Mouse (Mus musculus): ENCODE results near the gene Kcnb1. TPM values are rescaled to one million over a fixed set of nuclear protein-coding genes. Genes with fewer than 3 reads are reported as not detected.

Gene Kcnb1
- polyA plus RNA-seq, 1 experiment: 1.4 TPM

GRCm38 (mm10) chr2:167064601-167065295 is 125.2 kb downstream of the Kcnb1 start:
- Histone ChIP-seq H3K4me3 (ENCODE audit: low read depth, low read length) (peak overlapping the region; percentile 92), H3K36me3 (ENCODE audit: control insufficient read depth, insufficient read depth, low read length, poor library complexity, severe bottlenecking) (peaks cover 31% of the 10 kb centered on the region), H3K9ac (ENCODE audit: low read depth, poor library complexity, severe bottlenecking) (peak overlapping the region; percentile 93), H3K27me3 (ENCODE audit: control insufficient read depth, insufficient read depth, low read length, poor library complexity, severe bottlenecking) (no peaks in the 10 kb centered on the region), H3K9me3 (replicated peaks; ENCODE audit: control insufficient read depth, insufficient read depth, low read length, poor library complexity, severe bottlenecking) (no peaks in the 10 kb centered on the region), H3K4me1 (ENCODE audit: control insufficient read depth, insufficient read depth, low read length) (peaks cover 5% of the 10 kb centered on the region), H3K27ac (ENCODE audit: insufficient read depth, low read length) (peak overlapping the region; percentile 97)
- no peak for TF ChIP-seq POLR2A (IDR thresholded peaks at IDR 0.05; ENCODE audit: insufficient read depth, low read length)
- TF ChIP-seq EP300 (IDR thresholded peaks at IDR 0.05; ENCODE audit: insufficient read depth, low read depth, low read length): no peak
- no peak for TF ChIP-seq CTCF (IDR thresholded peaks at IDR 0.05; ENCODE audit: low read depth, low read length)

DNA sequence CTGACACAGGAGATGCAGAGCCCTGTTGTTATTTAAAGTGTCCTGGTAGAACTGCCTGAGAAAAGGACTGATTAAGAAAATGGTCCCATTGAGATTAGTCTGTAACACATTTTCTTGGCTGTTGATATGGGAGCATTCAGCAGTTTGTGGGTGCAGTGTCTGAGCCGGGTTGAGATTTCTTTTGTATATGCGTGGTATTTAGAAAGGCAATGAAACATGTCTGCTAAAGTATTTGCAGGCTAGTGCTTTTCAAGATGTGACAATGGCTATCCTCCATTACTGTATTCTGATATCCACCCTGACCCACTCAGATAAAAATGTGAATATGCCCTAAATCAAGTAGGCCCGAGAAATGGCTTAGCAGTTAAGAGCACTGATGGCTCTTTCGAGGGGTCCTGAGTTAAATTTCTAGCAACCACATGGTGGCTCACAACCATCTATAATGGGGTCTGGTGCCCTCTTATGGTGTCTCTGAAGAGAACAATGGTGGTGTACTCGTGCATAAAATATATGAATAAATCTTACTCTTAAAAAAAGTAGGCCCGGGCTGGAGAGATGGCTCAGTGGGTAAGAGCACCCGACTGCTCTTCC is 126.0 kb downstream of the Kcnb1 start:
- Histone ChIP-seq H3K4me1 (ENCODE audit: control insufficient read depth, insufficient read depth, low read length) (peaks cover 5% of the 10 kb centered on the region), H3K9me3 (replicated peaks; ENCODE audit: control insufficient read depth, insufficient read depth, low read length, poor library complexity, severe bottlenecking) (no peaks in the 10 kb centered on the region)
- TF ChIP-seq EP300 (IDR thresholded peaks at IDR 0.05; ENCODE audit: insufficient read depth, low read depth, low read length) (no peak), CTCF (IDR thresholded peaks at IDR 0.05; ENCODE audit: low read depth, low read length) (no peak), POLR2A (IDR thresholded peaks at IDR 0.05; ENCODE audit: insufficient read depth, low read length) (no peak)

GRCm38 (mm10) chr2:167062965-167063880 is 126.7 kb downstream of the Kcnb1 start, which contains the start of gene Znfx1:
Gene Znfx1 (minus strand): TSS chr2:167063015.
- H3K9me3 ChIP-seq (replicated peaks; ENCODE audit: control insufficient read depth, insufficient read depth, low read length, poor library complexity, severe bottlenecking): no peaks in the 10 kb centered on the region
- H3K4me3 ChIP-seq (ENCODE audit: low read depth, low read length): peak within 1 kb of the TSS; percentile 98
- peaks cover 31% of the 10 kb centered on the region for H3K36me3 ChIP-seq (ENCODE audit: control insufficient read depth, insufficient read depth, low read length, poor library complexity, severe bottlenecking)
- H3K27ac ChIP-seq (ENCODE audit: insufficient read depth, low read length): peak within 1 kb of the TSS; percentile 94
- H3K9ac ChIP-seq (ENCODE audit: low read depth, poor library complexity, severe bottlenecking): peak within 1 kb of the TSS; percentile 93
- no peaks in the 10 kb centered on the region for H3K27me3 ChIP-seq (ENCODE audit: control insufficient read depth, insufficient read depth, low read length, poor library complexity, severe bottlenecking)
- 0 out of 2 replicates have a peak, but pooled peaks have one; percentile 50 for TF ChIP-seq EP300 (IDR thresholded peaks at IDR 0.05; ENCODE audit: insufficient read depth, low read depth, low read length)
- no peak for TF ChIP-seq CTCF (IDR thresholded peaks at IDR 0.05; ENCODE audit: low read depth, low read length)
- peak; percentile 100 for TF ChIP-seq POLR2A (IDR thresholded peaks at IDR 0.05; ENCODE audit: insufficient read depth, low read length)
- H3K4me1 ChIP-seq (ENCODE audit: control insufficient read depth, insufficient read depth, low read length): peaks cover 5% of the 10 kb centered on the region

More for the DNA sequence above, 126.0 kb downstream of the Kcnb1 start:
- peaks cover 31% of the 10 kb centered on the region for H3K36me3 ChIP-seq (ENCODE audit: control insufficient read depth, insufficient read depth, low read length, poor library complexity, severe bottlenecking)
- no peaks in the 10 kb centered on the region for H3K27me3 ChIP-seq (ENCODE audit: control insufficient read depth, insufficient read depth, low read length, poor library complexity, severe bottlenecking)
- peak overlapping the region; percentile 94 for H3K27ac ChIP-seq (ENCODE audit: insufficient read depth, low read length)
- peak overlapping the region; percentile 93 for H3K9ac ChIP-seq (ENCODE audit: low read depth, poor library complexity, severe bottlenecking)
- peak overlapping the region; percentile 98 for H3K4me3 ChIP-seq (ENCODE audit: low read depth, low read length)

DNA sequence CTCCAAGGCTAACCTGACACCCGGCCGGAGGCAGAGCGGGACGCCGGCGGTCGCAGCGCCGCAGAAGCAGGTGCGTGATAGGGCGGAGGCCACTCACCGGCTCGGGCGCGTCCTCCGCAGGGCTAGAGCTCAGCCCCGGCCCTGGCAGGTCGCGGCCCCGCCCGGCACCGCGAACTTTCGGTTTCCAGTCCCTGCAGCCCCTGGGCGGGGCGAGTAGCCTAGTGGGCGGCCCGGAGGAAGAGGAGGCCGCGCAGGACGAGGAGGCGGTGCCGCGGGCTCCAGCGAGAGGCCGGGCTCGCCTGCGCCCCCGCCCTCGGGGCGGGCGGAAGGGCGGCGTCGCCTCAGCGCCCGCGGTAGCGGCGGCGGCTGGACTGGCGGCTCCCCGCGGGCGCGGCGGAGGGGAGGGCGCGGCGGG is 127.5 kb downstream of the Kcnb1 start:
- Histone ChIP-seq H3K4me3 (ENCODE audit: low read depth, low read length) (peak overlapping the region; percentile 98), H3K36me3 (ENCODE audit: control insufficient read depth, insufficient read depth, low read length, poor library complexity, severe bottlenecking) (peaks cover 34% of the 10 kb centered on the region), H3K4me1 (ENCODE audit: control insufficient read depth, insufficient read depth, low read length) (peaks cover 7% of the 10 kb centered on the region), H3K27me3 (ENCODE audit: control insufficient read depth, insufficient read depth, low read length, poor library complexity, severe bottlenecking) (no peaks in the 10 kb centered on the region), H3K9ac (ENCODE audit: low read depth, poor library complexity, severe bottlenecking) (peak overlapping the region; percentile 93), H3K27ac (ENCODE audit: insufficient read depth, low read length) (no peak overlapping the region), H3K9me3 (replicated peaks; ENCODE audit: control insufficient read depth, insufficient read depth, low read length, poor library complexity, severe bottlenecking) (no peaks in the 10 kb centered on the region)
- TF ChIP-seq EP300 (IDR thresholded peaks at IDR 0.05; ENCODE audit: insufficient read depth, low read depth, low read length): 0 out of 2 replicates have a peak, but pooled peaks have one; percentile 10
- TF ChIP-seq POLR2A (IDR thresholded peaks at IDR 0.05; ENCODE audit: insufficient read depth, low read length): peak; percentile 34
- no peak for TF ChIP-seq CTCF (IDR thresholded peaks at IDR 0.05; ENCODE audit: low read depth, low read length)

GRCm38 (mm10) chr2:167061381-167062034 is 128.4 kb downstream of the Kcnb1 start:
- Histone ChIP-seq H3K4me1 (ENCODE audit: control insufficient read depth, insufficient read depth, low read length) (peaks cover 7% of the 10 kb centered on the region), H3K9ac (ENCODE audit: low read depth, poor library complexity, severe bottlenecking) (peak overlapping the region; percentile 93), H3K4me3 (ENCODE audit: low read depth, low read length) (peak overlapping the region; percentile 92), H3K36me3 (ENCODE audit: control insufficient read depth, insufficient read depth, low read length, poor library complexity, severe bottlenecking) (peaks cover 44% of the 10 kb centered on the region), H3K27me3 (ENCODE audit: control insufficient read depth, insufficient read depth, low read length, poor library complexity, severe bottlenecking) (no peaks in the 10 kb centered on the region), H3K9me3 (replicated peaks; ENCODE audit: control insufficient read depth, insufficient read depth, low read length, poor library complexity, severe bottlenecking) (no peaks in the 10 kb centered on the region), H3K27ac (ENCODE audit: insufficient read depth, low read length) (no peak overlapping the region)
- TF ChIP-seq POLR2A (IDR thresholded peaks at IDR 0.05; ENCODE audit: insufficient read depth, low read length) (no peak), CTCF (IDR thresholded peaks at IDR 0.05; ENCODE audit: low read depth, low read length) (no peak), EP300 (IDR thresholded peaks at IDR 0.05; ENCODE audit: insufficient read depth, low read depth, low read length) (no peak)

Measured in ES-Bruce4 (cell line).